Comparison of ENCODE assay signal across 8 mouse cellular contexts in genomic region chr14:121035663-121036473, GRCm38 (mm10). TPM values are rescaled to one million over a fixed set of nuclear protein-coding genes. Genes with fewer than 3 reads are reported as not detected.
DNase-seq lines count a peak whose midpoint lies in the region; ATAC-seq and TF ChIP-seq lines count a peak whose summit lies in the region.

No protein-coding gene starts in this region.

- H3K27me3 ChIP-seq in forebrain, embryonic 14.5 days (replicated peaks; ENCODE audit: control insufficient read depth, insufficient read depth, low read length) = 0 out of 2 replicates have a peak, but pooled peaks cover 3% of the 10 kb centered on the region

- H3K4me2 ChIP-seq in forebrain, embryonic 14.5 days (ENCODE audit: low read length) = peak overlapping the region; percentile 97

- H3K36me3 ChIP-seq in forebrain, embryonic 14.5 days (ENCODE audit: control insufficient read depth, insufficient read depth, low read length) = no peaks in the 10 kb centered on the region

- ATAC-seq in forebrain, embryonic 14.5 days = peak; percentile 76
- ATAC-seq in hematopoietic stem cell, adult 5-6 weeks (replicated peaks in 1 of 2; ENCODE audit: insufficient read depth in 1 of 2, low FRiP score in 2 of 2, low TSS enrichment in 1 of 2, low read depth in 1 of 2, poor library complexity in 2 of 2, severe bottlenecking in 2 of 2) = peak; percentile 18 to 40; a peak in 1 of 4 replicates

- H3K27ac ChIP-seq in bone marrow macrophage, adult 2 months (ENCODE audit: insufficient read depth, low read depth, low read length) = no peak overlapping the region
- H3K27ac ChIP-seq in forebrain, embryonic 14.5 days (ENCODE audit: low read depth, low read length) = peak overlapping the region; percentile 82

- H3K9ac ChIP-seq in forebrain, embryonic 14.5 days (ENCODE audit: low read length) = peak overlapping the region; percentile 95

- DNase-seq in MN1 (ENCODE audit: low spot score) = peak; percentile 52
- DNase-seq in forebrain, embryonic 14.5 days (ENCODE audit: low spot score) = peak; percentile 65
- DNase-seq in layer of hippocampus, postnatal 25 days (ENCODE audit: extremely low spot score in 1 of 2, low spot score in 1 of 2) = peak; percentile 37 to 46
- DNase-seq in lung, postnatal 4 days = peak; percentile 81 to 82
- peak; percentile 69 to 79 for DNase-seq in right cerebral cortex, postnatal 10 days (ENCODE audit: low spot score in 2 of 2)
- no peak for DNase-seq in c-Kit-positive CD71-positive TER-119-positive erythroid progenitor cells, embryonic 14.5 days (ENCODE audit: low spot score)

- peak overlapping the region; percentile 58 for H3K4me3 ChIP-seq in bone marrow macrophage, adult 2 months (ENCODE audit: insufficient read depth, low read length)
- H3K4me3 ChIP-seq in forebrain, embryonic 14.5 days (ENCODE audit: low read depth, low read length) = peak overlapping the region; percentile 85

- no peak for TF ChIP-seq POLR2A in bone marrow macrophage, adult 2 months (IDR thresholded peaks at IDR 0.05; ENCODE audit: borderline replicate concordance, low read depth, low read length)

- under 1% methylated on average over 68 of the region's 100 CpGs for WGBS in forebrain, embryonic 14.5 days

- TF ChIP-seq CTCF in bone marrow macrophage, adult 2 months (IDR thresholded peaks at IDR 0.05; ENCODE audit: low read depth, low read length) = no peak

- peaks cover 4% of the 10 kb centered on the region; the same call in 1 of the 2 replicates for H3K4me1 ChIP-seq in bone marrow macrophage, adult 2 months (ENCODE audit: control insufficient read depth, insufficient read depth, low read length)
- peaks cover 15% of the 10 kb centered on the region for H3K4me1 ChIP-seq in forebrain, embryonic 14.5 days (ENCODE audit: control insufficient read depth, insufficient read depth, low read length)

- no peaks in the 10 kb centered on the region for H3K9me3 ChIP-seq in forebrain, embryonic 14.5 days (replicated peaks; ENCODE audit: control insufficient read depth, low read length)

RNA-seq across cellular contexts. Expression of gene Farp1, which starts 0.9 kb away (rescaled TPM):
- 0.55 and 0.57 TPM in 2 replicates for polyA plus RNA-seq in bone marrow macrophage, adult 2 months (2012; ENCODE audit: insufficient read depth, insufficient read length, missing spikeins)
- polyA plus RNA-seq in forebrain, embryonic 14.5 days (2014; fragmentation: Nextera tagmentation; extraction: Ambion mirVana) = 17.4 and 30.3 TPM in 2 replicates
- 0.60 and 1.6 TPM in 2 replicates for total RNA-seq in hematopoietic stem cell, adult 5-6 weeks (2017)
- total RNA-seq in layer of hippocampus, postnatal 25 days (2021) = 100 to 1,000 TPM in 1 of 2 experiments, 10 to 100 TPM in 1; 83.5 to 105 TPM

Comparison
In these comparisons a context has a peak if more than half of its experiments do, and no peak if none do; other contexts are left out.
1. RNA of gene Farp1, which starts 0.9 kb away (total RNA-seq): 83.5 to 105 TPM in layer of hippocampus, postnatal 25 days; 0.60 to 1.6 TPM in hematopoietic stem cell, adult 5-6 weeks; every median in the first group is over 10 times any median in the second.